Mouse (Mus musculus) midbrain, embryonic 12.5 days (tissue): ENCODE measurements around the gene Immp2l. TPM values are rescaled to one million over a fixed set of nuclear protein-coding genes. Genes with fewer than 3 reads are reported as not detected.
"Not testable (repeated sequence)": the region's sequence is repeated elsewhere in the genome, so short reads cannot be mapped to it uniquely, and the experiment has no call there.

Experiments used
- ATAC-seq: fragments of 200-750 bp; cut with Nextera tagmentation; 2 replicates; pipeline ENCODE4 v1.8.0; 2017; ENCODE audit warnings: low read depth, moderate TSS enrichment, moderate library complexity; ENCODE audit not compliant: low FRiP score
- H3K27ac ChIP-seq: fragments of 300-500 bp; sonication (generic); replicated peaks from 2 replicates; pipeline ENCODE4 v1.5.1; 2016; ENCODE audit warnings: mild to moderate bottlenecking
- H3K27me3 ChIP-seq: fragments of 300-500 bp; sonication (generic); 2 replicates; pipeline ENCODE4 v1.6.1; 2016; ENCODE audit warnings: mild to moderate bottlenecking
- H3K36me3 ChIP-seq: fragments of 300-500 bp; sonication (generic); 2 replicates; pipeline ENCODE4 v1.6.1; 2016
- H3K4me1 ChIP-seq: fragments of 300-500 bp; sonication (generic); 2 replicates; pipeline ENCODE4 v1.6.1; 2016
- H3K4me2 ChIP-seq: fragments of 300-500 bp; sonication (generic); replicated peaks from 2 replicates; pipeline ENCODE4 v1.6.1; 2016; ENCODE audit warnings: mild to moderate bottlenecking, moderate library complexity
- H3K4me3 ChIP-seq: fragments of 300-500 bp; sonication (generic); 2 replicates; pipeline ENCODE4 v1.5.1; 2016; ENCODE audit warnings: mild to moderate bottlenecking
- H3K9ac ChIP-seq: fragments of 300-500 bp; sonication (generic); replicated peaks from 2 replicates; pipeline ENCODE4 v1.6.1; 2016; ENCODE audit warnings: mild to moderate bottlenecking, moderate library complexity
- H3K9me3 ChIP-seq: fragments of 300-500 bp; sonication (generic); 2 replicates; pipeline ENCODE4 v1.6.1; 2016; ENCODE audit warnings: mild to moderate bottlenecking
- WGBS: fragments of 180-500 bp; shearing (Covaris S2); methylation state at CpG from one replicate; pipeline ENCODE4 v1.1.7; 2016; 5-methylcytosine and 5-hydroxymethylcytosine counted together
- polyA plus RNA-seq: library from polyadenylated mRNA; unstranded; fragments of >200 nt; fragmentation: Nextera tagmentation; extraction: Ambion mirVana; gene quantifications from 2 replicates; pipeline ENCODE4 v1.2.1, GENCODE M21; 2016

Gene Immp2l
- polyA plus RNA-seq, 1 experiment from 2014 or later = 10.7 TPM

GRCm38 (mm10) chr12:41859652-41860051 is 835.8 kb downstream of the Immp2l start:
- not testable (repeated sequence) for H3K4me1 ChIP-seq, H3K27me3 ChIP-seq, H3K4me2 ChIP-seq, H3K36me3 ChIP-seq, H3K9me3 ChIP-seq, H3K4me3 ChIP-seq, H3K9ac ChIP-seq, ATAC-seq, H3K27ac ChIP-seq
- WGBS = 39% methylated on average over 5 of the region's 5 CpGs

DNA sequence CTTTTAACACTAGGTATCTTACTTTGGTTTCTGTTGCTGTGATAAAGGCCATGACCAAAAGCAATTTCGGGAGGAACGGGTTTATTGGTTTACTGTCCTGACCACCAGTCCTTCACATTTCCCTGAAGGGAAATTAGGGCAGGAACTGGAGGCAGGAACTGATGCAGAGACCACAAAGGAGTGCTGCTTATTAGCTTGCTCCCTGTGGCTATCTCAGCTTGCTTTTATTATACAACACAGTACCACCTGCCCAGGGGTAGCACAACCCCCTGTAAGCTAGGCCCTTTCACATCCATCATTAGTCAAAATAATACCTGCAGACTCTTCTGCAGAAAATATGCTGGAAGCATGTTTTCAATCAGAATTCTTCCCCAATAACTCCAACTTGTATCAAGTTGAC is 844.4 kb downstream of the Immp2l start:
- Histone ChIP-seq H3K4me2 (no peak overlapping the region), H3K4me1 (no peaks in the 10 kb centered on the region), H3K9ac (no peak overlapping the region), H3K27me3 (no peaks in the 10 kb centered on the region), H3K4me3 (no peak overlapping the region), H3K9me3 (peaks cover 5% of the 10 kb centered on the region; the same call in 1 of the 2 replicates), H3K27ac (no peak overlapping the region), H3K36me3 (no peaks in the 10 kb centered on the region)
- 93% methylated on average over 2 of the region's 2 CpGs for WGBS
- no peak for ATAC-seq

- Histone ChIP-seq H3K4me3 (no peak overlapping the region), H3K9me3 (no peaks in the 10 kb centered on the region), H3K27me3 (no peaks in the 10 kb centered on the region), H3K9ac (no peak overlapping the region), H3K4me1 (no peaks in the 10 kb centered on the region), H3K36me3 (no peaks in the 10 kb centered on the region), H3K4me2 (no peak overlapping the region), H3K27ac (no peak overlapping the region)
- ATAC-seq = no peak
- WGBS = 84% methylated on average over 2 of the region's 2 CpGs
Observed at GRCm38 (mm10) chr12:41874015-41874414, 850.1 kb downstream of the Immp2l start.

- H3K36me3 ChIP-seq = no peaks in the 10 kb centered on the region
- no peak overlapping the region for H3K27ac ChIP-seq
- 73% methylated on average over 5 of the region's 5 CpGs for WGBS
- H3K9ac ChIP-seq = no peak overlapping the region
- no peak for ATAC-seq
- H3K4me2 ChIP-seq = no peak overlapping the region
- H3K4me1 ChIP-seq = no peaks in the 10 kb centered on the region
- H3K4me3 ChIP-seq = no peak overlapping the region
- no peaks in the 10 kb centered on the region for H3K9me3 ChIP-seq
- H3K27me3 ChIP-seq = no peaks in the 10 kb centered on the region
Observed at GRCm38 (mm10) chr12:41877292-41877959, 853.5 kb downstream of the Immp2l start.

DNA sequence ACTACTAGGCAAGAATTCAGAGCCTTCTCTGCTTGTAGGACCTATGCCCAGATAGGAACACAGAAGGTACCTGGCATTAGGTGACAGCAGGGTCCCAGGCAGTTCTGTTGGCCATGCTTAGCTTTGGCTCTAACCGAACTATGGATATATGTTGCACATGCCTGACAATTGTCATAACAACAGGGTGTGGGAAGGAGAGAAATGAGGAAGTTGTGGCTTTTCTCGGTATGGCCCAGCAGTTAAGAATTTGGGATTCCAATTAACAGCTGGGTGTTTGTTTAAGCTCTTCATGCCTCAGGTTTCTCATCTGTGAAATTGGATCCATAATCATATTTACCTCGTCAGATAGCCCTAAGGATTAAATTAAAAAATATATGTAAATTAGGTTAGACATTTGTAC is 854.6 kb downstream of the Immp2l start:
- 77% methylated on average over 3 of the region's 3 CpGs for WGBS
- no peaks in the 10 kb centered on the region for H3K4me1 ChIP-seq
- H3K4me2 ChIP-seq = no peak overlapping the region
- H3K27ac ChIP-seq = no peak overlapping the region
- H3K27me3 ChIP-seq = no peaks in the 10 kb centered on the region
- ATAC-seq = no peak
- H3K9me3 ChIP-seq = no peaks in the 10 kb centered on the region
- H3K4me3 ChIP-seq = no peak overlapping the region
- no peak overlapping the region for H3K9ac ChIP-seq
- no peaks in the 10 kb centered on the region for H3K36me3 ChIP-seq

DNA sequence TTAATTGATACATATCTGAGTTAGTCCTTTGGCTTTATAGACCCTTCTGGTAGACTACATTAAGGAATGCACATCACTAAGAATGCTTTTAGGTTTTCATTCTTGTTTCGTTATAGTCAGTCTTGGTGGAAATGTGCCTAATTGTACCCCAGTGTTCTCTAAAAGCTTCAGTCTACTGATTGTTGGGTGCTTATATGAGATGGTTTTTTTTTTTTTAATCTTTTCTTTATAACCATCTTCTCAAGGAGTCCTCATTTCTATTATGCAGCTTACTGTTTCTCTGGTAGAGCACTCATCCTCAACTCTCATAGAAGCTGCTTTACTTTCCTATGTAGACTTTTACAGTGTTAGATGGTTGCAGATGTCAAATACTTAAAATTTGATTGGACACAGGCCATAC is 855.1 kb downstream of the Immp2l start:
- WGBS = 93% methylated on average over 1 of the region's 1 CpGs
- no peak for ATAC-seq
- no peak overlapping the region for H3K4me3 ChIP-seq
- no peaks in the 10 kb centered on the region for H3K4me1 ChIP-seq
- H3K27me3 ChIP-seq = no peaks in the 10 kb centered on the region
- no peaks in the 10 kb centered on the region for H3K36me3 ChIP-seq
- H3K9me3 ChIP-seq = no peaks in the 10 kb centered on the region
- no peak overlapping the region for H3K4me2 ChIP-seq
- no peak overlapping the region for H3K27ac ChIP-seq
- no peak overlapping the region for H3K9ac ChIP-seq

GRCm38 (mm10) chr12:41879412-41879811 is 855.5 kb downstream of the Immp2l start:
- WGBS = 79% methylated on average over 1 of the region's 1 CpGs
- H3K4me1 ChIP-seq = no peaks in the 10 kb centered on the region
- no peak overlapping the region for H3K4me3 ChIP-seq
- H3K27me3 ChIP-seq = no peaks in the 10 kb centered on the region
- no peak overlapping the region for H3K4me2 ChIP-seq
- no peak overlapping the region for H3K27ac ChIP-seq
- no peak for ATAC-seq
- no peak overlapping the region for H3K9ac ChIP-seq
- no peaks in the 10 kb centered on the region for H3K36me3 ChIP-seq
- no peaks in the 10 kb centered on the region for H3K9me3 ChIP-seq

GRCm38 (mm10) chr12:41880833-41881232 is 856.9 kb downstream of the Immp2l start:
- Histone ChIP-seq H3K9me3 (no peaks in the 10 kb centered on the region), H3K36me3 (no peaks in the 10 kb centered on the region), H3K4me2 (no peak overlapping the region), H3K27ac (no peak overlapping the region), H3K9ac (no peak overlapping the region), H3K4me1 (no peaks in the 10 kb centered on the region), H3K4me3 (no peak overlapping the region), H3K27me3 (no peaks in the 10 kb centered on the region)
- no peak for ATAC-seq
- 91% methylated on average over 3 of the region's 3 CpGs for WGBS

- 79% methylated on average over 1 of the region's 1 CpGs for WGBS
- Histone ChIP-seq H3K9ac (no peak overlapping the region), H3K4me1 (no peaks in the 10 kb centered on the region), H3K27ac (no peak overlapping the region), H3K9me3 (no peaks in the 10 kb centered on the region), H3K36me3 (no peaks in the 10 kb centered on the region), H3K27me3 (no peaks in the 10 kb centered on the region), H3K4me2 (no peak overlapping the region), H3K4me3 (no peak overlapping the region)
- no peak for ATAC-seq
Observed at GRCm38 (mm10) chr12:41908011-41908410, 884.1 kb downstream of the Immp2l start.

GRCm38 (mm10) chr12:41911626-41912025 is 887.7 kb downstream of the Immp2l start:
- no peaks in the 10 kb centered on the region for H3K9me3 ChIP-seq
- ATAC-seq = no peak
- H3K36me3 ChIP-seq = no peaks in the 10 kb centered on the region
- no peaks in the 10 kb centered on the region for H3K4me1 ChIP-seq
- WGBS = 82% methylated on average over 3 of the region's 3 CpGs
- H3K4me2 ChIP-seq = no peak overlapping the region
- H3K4me3 ChIP-seq = no peak overlapping the region
- H3K27me3 ChIP-seq = no peaks in the 10 kb centered on the region
- H3K9ac ChIP-seq = no peak overlapping the region
- H3K27ac ChIP-seq = no peak overlapping the region

DNA sequence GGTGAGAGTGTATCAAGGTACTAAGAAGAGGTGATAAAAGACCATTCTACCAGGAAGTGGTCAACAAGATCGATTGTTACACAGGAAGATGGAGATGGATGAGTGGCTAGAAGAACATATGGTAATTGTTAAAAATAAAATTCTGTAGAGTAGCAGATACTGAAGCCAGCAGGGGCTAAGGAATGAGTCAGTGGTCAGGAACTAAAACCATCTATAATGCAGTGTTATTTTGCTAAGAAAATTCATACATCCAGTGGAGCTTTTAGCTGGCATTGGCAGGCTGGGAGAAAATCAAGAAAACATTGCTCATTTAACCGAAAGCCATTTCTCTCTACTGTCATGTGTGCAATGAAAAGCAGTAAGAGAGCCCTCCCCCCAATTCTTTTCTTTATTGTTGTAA is 913.9 kb downstream of the Immp2l start:
- Histone ChIP-seq H3K4me1 (no peaks in the 10 kb centered on the region), H3K4me3 (no peak overlapping the region), H3K4me2 (no peak overlapping the region), H3K27me3 (no peaks in the 10 kb centered on the region), H3K9ac (no peak overlapping the region), H3K36me3 (no peaks in the 10 kb centered on the region), H3K9me3 (no peaks in the 10 kb centered on the region), H3K27ac (no peak overlapping the region)
- WGBS = 88% methylated on average over 2 of the region's 2 CpGs
- ATAC-seq = no peak

GRCm38 (mm10) chr12:41941853-41942252 is 918.0 kb downstream of the Immp2l start:
- H3K36me3 ChIP-seq = no peaks in the 10 kb centered on the region
- H3K4me3 ChIP-seq = no peak overlapping the region
- no peaks in the 10 kb centered on the region for H3K4me1 ChIP-seq
- H3K27me3 ChIP-seq = no peaks in the 10 kb centered on the region
- H3K4me2 ChIP-seq = no peak overlapping the region
- H3K9ac ChIP-seq = no peak overlapping the region
- no peak for ATAC-seq
- no peaks in the 10 kb centered on the region for H3K9me3 ChIP-seq
- 82% methylated on average over 5 of the region's 5 CpGs for WGBS
- no peak overlapping the region for H3K27ac ChIP-seq

DNA sequence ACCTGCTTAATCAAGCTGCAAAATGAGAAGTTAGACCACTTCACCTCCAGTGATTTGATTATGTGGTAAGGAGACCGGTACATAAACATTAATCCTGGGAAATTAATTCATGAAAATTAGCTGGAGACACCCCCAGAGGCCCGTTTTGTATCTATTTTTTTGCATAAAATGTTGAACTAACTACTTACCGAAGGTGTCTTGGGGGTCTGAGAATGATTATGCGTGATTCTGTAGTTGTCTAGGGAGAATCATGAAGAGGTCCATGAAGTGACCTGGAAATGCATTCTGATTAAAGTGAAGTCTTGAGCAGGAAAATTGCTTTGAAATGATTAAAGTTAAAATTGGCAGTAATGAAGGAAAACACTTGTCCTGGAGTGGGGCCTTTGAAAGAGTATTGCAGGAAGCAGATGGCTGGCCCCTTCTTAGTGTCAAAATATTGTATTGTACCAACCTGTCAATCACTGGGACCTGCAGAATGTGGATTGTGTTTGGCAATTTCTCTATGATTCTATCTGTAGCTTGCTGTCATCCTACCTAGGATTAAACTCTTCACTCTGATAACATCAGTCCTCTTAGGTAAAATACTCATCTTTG is 920.3 kb downstream of the Immp2l start:
- Histone ChIP-seq H3K27me3 (no peaks in the 10 kb centered on the region), H3K9me3 (no peaks in the 10 kb centered on the region), H3K4me3 (no peak overlapping the region), H3K9ac (no peak overlapping the region), H3K27ac (no peak overlapping the region), H3K36me3 (no peaks in the 10 kb centered on the region), H3K4me2 (no peak overlapping the region), H3K4me1 (no peaks in the 10 kb centered on the region)
- WGBS = 66% methylated on average over 4 of the region's 4 CpGs
- 0 out of 2 replicates have a peak, but pooled peaks have one; percentile 47 for ATAC-seq
